Mouse (Mus musculus) bone marrow macrophage, adult 2 months (primary cell): ENCODE measurements around the gene Mex3d.

Experiments
- CTCF ChIP-seq: IDR thresholded peaks from 2 replicates; pipeline ENCODE4 v1.5.1; 2012; ENCODE audit warnings: low read depth, mild to moderate bottlenecking, low read length, moderate library complexity
- POLR2A ChIP-seq: IDR thresholded peaks from 2 replicates; pipeline ENCODE4 v1.6.1; 2012; ENCODE audit warnings: mild to moderate bottlenecking, low read depth, low read length, borderline replicate concordance

DNA sequence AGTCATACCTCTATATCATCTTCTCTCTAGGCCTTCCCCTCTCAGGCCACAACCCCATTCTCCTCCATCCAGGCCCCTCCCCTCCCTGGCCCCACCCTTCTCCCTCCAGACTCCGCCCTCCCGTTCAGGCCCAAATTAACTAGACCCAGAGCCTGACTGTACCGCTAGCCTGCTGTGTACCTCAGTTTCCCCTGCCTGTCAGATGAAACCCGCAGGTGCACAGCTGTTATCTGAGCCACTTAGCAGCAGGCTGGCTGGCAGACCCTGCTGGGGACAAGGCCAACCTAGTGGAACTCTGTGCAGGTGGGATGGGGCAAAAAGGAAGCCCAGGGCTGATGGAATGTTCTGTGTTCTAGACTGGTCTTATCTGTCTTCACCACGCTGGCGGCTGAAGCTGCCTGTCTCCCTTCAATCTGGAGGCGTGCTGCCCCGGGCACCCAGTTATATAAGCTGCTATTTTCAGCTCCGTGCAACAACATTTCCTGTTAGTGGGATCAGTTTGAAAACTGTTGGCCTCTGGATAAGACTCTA, 43.3 kb downstream of the Mex3d start:
- no peak for TF ChIP-seq CTCF
- TF ChIP-seq POLR2A: no peak
